In the genomic region with DNA sequence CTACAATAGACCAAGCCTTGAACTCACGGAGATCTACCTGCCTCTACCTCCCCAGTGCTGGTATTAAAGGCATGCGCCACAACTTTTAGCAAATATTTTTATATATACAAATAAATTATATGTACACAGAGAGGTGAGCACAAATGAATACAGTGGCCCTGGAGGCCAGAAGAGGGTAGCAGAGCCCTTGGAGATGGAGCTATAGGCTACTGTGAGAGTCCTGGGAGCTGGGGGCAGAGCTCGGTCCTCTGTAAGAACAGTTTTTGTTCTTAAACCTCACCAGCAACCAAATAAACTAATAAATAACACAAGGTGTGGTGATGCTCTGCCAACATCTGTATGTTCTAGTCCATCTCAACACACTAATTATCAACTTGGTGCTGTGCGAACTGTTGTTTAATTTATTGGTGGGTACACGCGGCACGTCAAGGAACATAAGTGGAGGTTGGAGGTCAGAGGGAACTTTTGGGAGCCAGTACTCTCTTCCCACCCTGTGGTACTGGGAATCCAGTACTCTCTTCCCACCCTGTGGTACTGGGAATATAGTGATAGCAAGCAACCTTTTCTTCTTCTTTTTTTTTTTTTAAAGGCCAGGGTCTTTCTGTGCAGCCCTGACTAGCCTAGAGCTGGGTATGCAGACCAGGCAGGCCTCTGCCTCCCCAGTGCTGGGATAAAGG, we compare ENCODE assay signal across 1 mouse cellular context.
TF ChIP-seq lines count a peak whose summit lies in the region.

No protein-coding gene starts in this region.

TF ChIP-seq in MEL, 35 proteins besides CTCF, POLR2A, EP300 and RAD21:
- no peak for TF ChIP-seq MAZ (IDR thresholded peaks at IDR 0.05; ENCODE audit: low read depth, low read length)
- no peak for TF ChIP-seq GABPA (IDR thresholded peaks at IDR 0.05; ENCODE audit: low read depth, low read length)
- TF ChIP-seq POLR2AphosphoS5 (IDR thresholded peaks at IDR 0.05; ENCODE audit: borderline replicate concordance, low read depth, low read length): no peak
- TF ChIP-seq POLR2AphosphoS2 (IDR thresholded peaks at IDR 0.05; ENCODE audit: low read length): no peak
- peak; percentile 57 for TF ChIP-seq SMC3 (IDR thresholded peaks at IDR 0.05; ENCODE audit: low read depth, low read length)
- peak; percentile 60 for TF ChIP-seq ZC3H11A (IDR thresholded peaks at IDR 0.05; ENCODE audit: low read depth, low read length)
